Mouse (Mus musculus) megakaryocyte progenitor cell, adult 5-6 weeks (primary cell): ENCODE results near the gene Col1a1. TPM values are rescaled to one million over a fixed set of nuclear protein-coding genes. Genes with fewer than 3 reads are reported as not detected.
A peak's percentile ranks its signal among the peaks of the same experiment; 100 is the strongest.

Experiments
- ATAC-seq: replicated peaks from 2 replicates; pipeline ENCODE4 v1.8.0; 2016; ENCODE audit warnings: mild to moderate bottlenecking, moderate TSS enrichment, inconsistent platforms; ENCODE audit not compliant: poor library complexity
- total RNA-seq, 2 experiments: library from RNA; stranded (forward) in 1 of 2; stranded (reverse) in 1 of 2; fragments of 157-497, 149-512 nt in 1 of 2; fragments of 200-1000 nt in 1 of 2; gene quantifications; 2 replicates each; pipeline versions ENCODE4 v1.2.3 to v1.2.4; 2015 to 2017

Gene Col1a1
- total RNA-seq, 2 experiments from 2014 or later: not detected

GRCm38 (mm10) chr11:94972887-94973286 lies 36.9 kb downstream of the Col1a1 start:
- no peak for ATAC-seq

- ATAC-seq: no peak
Observed at GRCm38 (mm10) chr11:94973313-94973712, 37.3 kb downstream of the Col1a1 start.

- no peak for ATAC-seq
Observed at GRCm38 (mm10) chr11:94974951-94975350, 38.9 kb downstream of the Col1a1 start.

GRCm38 (mm10) chr11:94976199-94976598 lies 40.2 kb downstream of the Col1a1 start, which contains the start of gene Sgca:
TSS of gene Sgca (minus strand) at chr11:94976327.
- ATAC-seq: no peak

- no peak; the same call in 1 of the 2 replicates for ATAC-seq
Observed at GRCm38 (mm10) chr11:94978178-94978915, 42.3 kb downstream of the Col1a1 start.

- peak; percentile 98 for ATAC-seq
Observed at GRCm38 (mm10) chr11:94978947-94979346, 42.9 kb downstream of the Col1a1 start.

GRCm38 (mm10) chr11:94979462-94980179 lies 43.6 kb downstream of the Col1a1 start:
- ATAC-seq: peak; percentile 43

- no peak for ATAC-seq
Observed at GRCm38 (mm10) chr11:94985140-94985539, 49.1 kb downstream of the Col1a1 start.

- no peak for ATAC-seq
Observed at GRCm38 (mm10) chr11:94985822-94986221, 49.8 kb downstream of the Col1a1 start.

- ATAC-seq: no peak
Observed at GRCm38 (mm10) chr11:94986435-94986834, 50.4 kb downstream of the Col1a1 start.

GRCm38 (mm10) chr11:94987341-94987740 lies 51.3 kb downstream of the Col1a1 start:
- no peak for ATAC-seq

GRCm38 (mm10) chr11:94987851-94988250 lies 51.8 kb downstream of the Col1a1 start:
- peak; percentile 22 for ATAC-seq

- no peak for ATAC-seq
Observed at GRCm38 (mm10) chr11:94988780-94989561, 52.9 kb downstream of the Col1a1 start.

- ATAC-seq: peak; percentile 70
Observed at GRCm38 (mm10) chr11:94989562-94990017, 53.6 kb downstream of the Col1a1 start.

- no peak for ATAC-seq
Observed at GRCm38 (mm10) chr11:94990102-94990748, 54.2 kb downstream of the Col1a1 start.

- peak; percentile 56 for ATAC-seq
Observed at GRCm38 (mm10) chr11:94990749-94991577, 54.9 kb downstream of the Col1a1 start, which contains the start of gene Ppp1r9b. TSS of gene Ppp1r9b (plus strand) at chr11:94991035.

GRCm38 (mm10) chr11:94991641-94992479 lies 55.8 kb downstream of the Col1a1 start:
- ATAC-seq: no peak

- no peak for ATAC-seq
Observed at GRCm38 (mm10) chr11:94992480-94992753, 56.4 kb downstream of the Col1a1 start.
